Mouse (Mus musculus): ENCODE results near the gene Cutal. TPM values are rescaled to one million over a fixed set of nuclear protein-coding genes. Genes with fewer than 3 reads are reported as not detected.
"Not testable (repeated sequence)": the region's sequence is repeated elsewhere in the genome, so short reads cannot be mapped to it uniquely, and the experiment has no call there.

Gene Cutal
- polyA plus RNA-seq (2015; fragmentation: Nextera tagmentation; extraction: Ambion mirVana) = 0.17 TPM in 1 of 2 replicates, not detected in the other

DNA sequence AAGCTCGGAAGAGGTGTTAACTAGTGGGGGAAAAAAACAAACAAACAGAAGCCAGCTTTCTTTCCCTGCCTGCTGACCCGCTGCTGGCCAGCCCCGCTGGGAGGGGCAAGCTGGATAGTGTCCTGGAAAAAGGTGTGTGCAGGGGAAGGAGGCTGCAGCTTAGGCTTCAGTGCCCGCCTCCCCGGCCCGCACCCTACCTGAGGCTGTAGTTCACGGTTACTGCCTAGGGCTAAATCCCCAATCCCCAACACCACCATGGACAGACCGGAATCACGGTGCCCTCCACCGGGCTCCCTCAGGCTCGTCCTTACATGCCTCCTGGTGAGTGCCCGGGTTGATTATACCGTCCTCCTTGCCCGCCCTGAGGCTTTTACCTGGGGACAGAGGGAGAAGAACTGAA, at the start of gene Cutal:
Gene Cutal, plus strand, starts transcription at position 126 of the 400 bp plus-strand sequence.
- ATAC-seq = no peak
- Histone ChIP-seq H3K4me3 (replicated peaks; ENCODE audit: low read length) (no peak within 1 kb of the TSS), H3K27ac (ENCODE audit: low read length) (no peak within 1 kb of the TSS), H3K4me2 (ENCODE audit: low read length) (0 out of 2 replicates have a peak within 1 kb of the TSS, but pooled peaks have one; percentile 9), H3K9me3 (ENCODE audit: control insufficient read depth, low read length) (no peaks in the 10 kb centered on the region), H3K4me1 (replicated peaks; ENCODE audit: control insufficient read depth, insufficient read depth, low read length) (peaks cover 13% of the 10 kb centered on the region), H3K27me3 (replicated peaks; ENCODE audit: control insufficient read depth, insufficient read depth, low read length) (peaks cover 21% of the 10 kb centered on the region), H3K36me3 (ENCODE audit: control insufficient read depth, insufficient read depth) (no peaks in the 10 kb centered on the region), H3K9ac (replicated peaks; ENCODE audit: low read depth, low read length) (0 out of 2 replicates have a peak within 1 kb of the TSS, but pooled peaks have one; percentile 17)
- WGBS = 3% methylated on average over 14 of the region's 14 CpGs

DNA sequence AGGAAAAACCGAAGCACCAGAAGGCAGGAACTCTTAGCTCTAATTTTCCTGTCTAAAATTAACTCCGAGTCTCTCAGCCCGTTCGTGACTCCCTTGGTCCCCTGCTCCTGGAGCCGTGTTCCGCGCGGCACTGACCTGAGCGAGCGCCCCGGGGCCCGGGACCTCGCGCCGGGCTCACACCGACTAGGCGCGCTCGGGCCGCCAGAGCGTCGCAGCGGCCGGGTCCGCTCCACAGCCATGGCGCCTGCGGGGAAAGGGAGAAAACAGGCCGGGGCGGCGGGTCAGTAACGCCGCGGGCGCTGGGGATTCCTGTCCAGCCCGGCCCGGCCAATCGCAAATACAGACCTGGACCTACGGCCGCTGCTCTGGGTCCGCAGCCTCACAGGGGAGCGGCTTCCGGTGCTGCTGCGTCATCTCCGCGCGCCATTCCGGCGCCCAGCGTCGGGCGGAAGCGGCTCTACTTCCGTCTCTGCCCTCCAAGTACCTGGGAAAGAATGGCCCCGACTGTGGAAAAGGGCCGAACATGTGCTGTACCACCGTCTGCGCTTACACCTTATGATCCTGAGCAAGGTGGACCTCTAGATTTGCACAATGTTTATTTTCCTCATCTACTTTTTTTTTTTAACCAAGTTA, 48.3 kb upstream of the Cutal start, which contains the start of gene Fbxw2:
Gene Fbxw2, minus strand, starts transcription at position 485 of the 633 bp plus-strand sequence.
- ATAC-seq = peak; percentile 99
- Histone ChIP-seq H3K9ac (replicated peaks; ENCODE audit: low read depth, low read length) (peak within 1 kb of the TSS; percentile 93), H3K27me3 (replicated peaks; ENCODE audit: control insufficient read depth, insufficient read depth, low read length) (no peaks in the 10 kb centered on the region; the same call in 1 of the 2 replicates), H3K9me3 (ENCODE audit: control insufficient read depth, low read length) (no peaks in the 10 kb centered on the region), H3K4me1 (replicated peaks; ENCODE audit: control insufficient read depth, insufficient read depth, low read length) (peaks cover 17% of the 10 kb centered on the region), H3K4me2 (ENCODE audit: low read length) (peak within 1 kb of the TSS; percentile 97), H3K36me3 (ENCODE audit: control insufficient read depth, insufficient read depth) (no peaks in the 10 kb centered on the region; the same call in 1 of the 2 replicates), H3K27ac (ENCODE audit: low read length) (peak within 1 kb of the TSS; percentile 65), H3K4me3 (replicated peaks; ENCODE audit: low read length) (peak within 1 kb of the TSS; percentile 97)
- WGBS = under 1% methylated on average over 50 of the region's 57 CpGs

DNA sequence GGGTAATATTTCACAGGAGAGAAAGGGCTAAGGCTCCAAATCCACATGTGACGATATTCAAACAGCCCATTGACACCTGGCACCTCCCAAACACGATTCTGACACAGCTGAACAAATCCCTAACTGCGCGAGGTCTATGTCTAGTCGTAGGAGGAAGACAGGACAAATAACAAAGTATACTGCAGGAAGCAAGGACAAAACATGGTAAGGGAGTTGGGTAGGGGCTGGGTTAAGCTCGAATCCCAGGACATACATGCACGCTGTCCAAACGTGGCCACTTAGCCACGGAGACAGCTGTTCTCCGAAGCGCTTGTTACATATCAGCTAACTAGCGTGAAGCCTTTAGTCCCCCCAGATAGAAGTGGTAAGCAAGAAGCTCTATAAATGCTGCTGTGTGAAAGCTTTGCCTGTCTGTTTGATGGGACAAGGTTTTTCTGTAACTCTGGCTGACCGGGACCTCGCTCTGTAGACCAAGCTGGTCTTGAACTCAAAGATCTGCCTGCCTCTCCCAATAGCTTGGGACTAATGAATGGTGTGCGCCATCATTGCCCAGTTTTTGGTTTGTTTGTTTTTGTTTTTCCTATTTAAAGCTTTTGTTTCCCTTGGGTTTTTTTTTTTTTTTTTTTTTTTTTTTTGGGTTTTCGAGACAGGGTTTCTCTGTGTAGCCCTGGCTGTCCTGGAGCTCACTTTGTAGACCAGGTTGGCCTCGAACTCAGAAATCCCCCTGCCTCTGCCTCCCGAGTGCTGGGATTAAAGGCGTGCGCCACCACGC, 47.5 kb upstream of the Cutal start:
- peak overlapping the region; percentile 97 for H3K4me3 ChIP-seq (replicated peaks; ENCODE audit: low read length)
- no peaks in the 10 kb centered on the region for H3K36me3 ChIP-seq (ENCODE audit: control insufficient read depth, insufficient read depth)
- peak overlapping the region; percentile 97 for H3K4me2 ChIP-seq (ENCODE audit: low read length)
- H3K9ac ChIP-seq (replicated peaks; ENCODE audit: low read depth, low read length) = peak overlapping the region; percentile 93
- H3K9me3 ChIP-seq (ENCODE audit: control insufficient read depth, low read length) = no peaks in the 10 kb centered on the region
- peaks cover 17% of the 10 kb centered on the region for H3K4me1 ChIP-seq (replicated peaks; ENCODE audit: control insufficient read depth, insufficient read depth, low read length)
- peak; percentile 27 for ATAC-seq
- peak overlapping the region; percentile 65 for H3K27ac ChIP-seq (ENCODE audit: low read length)
- WGBS = 34% methylated on average over 19 of the region's 21 CpGs
- H3K27me3 ChIP-seq (replicated peaks; ENCODE audit: control insufficient read depth, insufficient read depth, low read length) = no peaks in the 10 kb centered on the region; the same call in 1 of the 2 replicates

DNA sequence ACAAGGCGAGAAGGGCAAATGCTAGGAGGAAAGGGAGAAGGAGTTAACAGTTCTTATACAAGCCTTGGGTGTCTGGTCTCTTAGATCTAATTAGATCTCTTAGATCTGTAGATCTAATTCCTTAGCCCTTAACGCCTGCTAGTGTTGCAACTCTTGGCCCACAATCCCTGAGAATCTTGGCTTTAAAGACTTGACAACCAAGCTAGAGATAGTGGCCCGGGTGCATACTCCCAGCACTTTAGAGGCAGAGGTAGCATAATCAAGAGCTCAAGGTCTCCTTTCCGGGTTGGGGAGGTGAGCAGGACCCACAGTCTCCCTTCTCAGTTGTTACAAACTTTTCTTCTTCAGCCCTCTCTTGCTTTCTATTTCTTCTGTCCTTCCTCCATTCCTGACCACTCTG, 46.6 kb upstream of the Cutal start:
- no peak overlapping the region for H3K4me3 ChIP-seq (replicated peaks; ENCODE audit: low read length)
- no peak overlapping the region for H3K9ac ChIP-seq (replicated peaks; ENCODE audit: low read depth, low read length)
- no peak for ATAC-seq
- H3K4me1 ChIP-seq (replicated peaks; ENCODE audit: control insufficient read depth, insufficient read depth, low read length) = peaks cover 17% of the 10 kb centered on the region
- no peaks in the 10 kb centered on the region; the same call in 1 of the 2 replicates for H3K27me3 ChIP-seq (replicated peaks; ENCODE audit: control insufficient read depth, insufficient read depth, low read length)
- no peaks in the 10 kb centered on the region for H3K36me3 ChIP-seq (ENCODE audit: control insufficient read depth, insufficient read depth)
- no peaks in the 10 kb centered on the region for H3K9me3 ChIP-seq (ENCODE audit: control insufficient read depth, low read length)
- 89% methylated on average over 4 of the region's 4 CpGs for whole genome bisulfite sequencing
- no peak overlapping the region for H3K4me2 ChIP-seq (ENCODE audit: low read length)
- no peak overlapping the region for H3K27ac ChIP-seq (ENCODE audit: low read length)

DNA sequence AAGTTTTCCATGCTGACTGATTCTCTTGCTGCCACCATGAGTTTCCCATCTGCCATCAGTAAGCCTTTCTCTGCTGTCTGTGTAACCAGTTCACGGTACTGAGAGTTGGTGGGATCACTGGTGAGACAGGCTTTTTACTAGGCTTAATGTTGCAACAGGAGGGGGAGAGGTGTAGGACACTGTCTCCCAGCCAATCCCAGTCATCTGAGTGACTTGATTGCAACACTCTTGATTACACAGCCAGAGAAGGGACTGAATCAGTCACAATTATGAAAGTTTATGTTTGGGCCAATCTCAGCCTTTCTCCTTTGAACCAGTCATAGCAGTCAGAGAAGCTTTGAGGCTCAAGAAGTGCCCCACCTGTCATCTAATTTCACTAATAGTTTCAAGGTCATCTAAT, 46.2 kb upstream of the Cutal start:
- H3K9ac ChIP-seq (replicated peaks; ENCODE audit: low read depth, low read length) = no peak overlapping the region
- H3K36me3 ChIP-seq (ENCODE audit: control insufficient read depth, insufficient read depth) = no peaks in the 10 kb centered on the region
- no peak overlapping the region for H3K27ac ChIP-seq (ENCODE audit: low read length)
- no peak for ATAC-seq
- 94% methylated on average over 1 of the region's 1 CpGs for WGBS
- peaks cover 17% of the 10 kb centered on the region for H3K4me1 ChIP-seq (replicated peaks; ENCODE audit: control insufficient read depth, insufficient read depth, low read length)
- H3K4me3 ChIP-seq (replicated peaks; ENCODE audit: low read length) = no peak overlapping the region
- no peak overlapping the region for H3K4me2 ChIP-seq (ENCODE audit: low read length)
- H3K9me3 ChIP-seq (ENCODE audit: control insufficient read depth, low read length) = no peaks in the 10 kb centered on the region
- no peaks in the 10 kb centered on the region; the same call in 1 of the 2 replicates for H3K27me3 ChIP-seq (replicated peaks; ENCODE audit: control insufficient read depth, insufficient read depth, low read length)

DNA sequence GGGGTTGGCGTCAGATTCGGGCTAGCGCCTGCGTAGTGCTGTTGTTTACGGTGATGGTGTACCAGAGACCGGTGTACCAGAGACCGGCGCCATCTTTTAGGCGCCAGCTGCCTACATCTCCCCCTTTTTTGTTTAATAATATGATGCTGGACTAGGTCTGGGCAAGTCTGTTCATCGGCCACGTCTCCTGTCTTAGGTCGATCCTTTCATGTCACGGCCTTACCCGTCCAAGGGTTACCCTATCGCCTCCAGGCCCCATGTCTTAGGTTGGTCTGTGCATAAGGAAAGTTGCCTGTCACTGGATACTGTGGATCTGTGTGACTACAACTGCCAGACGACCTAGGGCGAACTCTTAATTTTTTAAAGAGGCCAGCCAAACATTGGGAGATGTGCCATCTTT, 44.1 kb upstream of the Cutal start:
- not testable (repeated sequence) for H3K4me2 ChIP-seq (ENCODE audit: low read length); H3K36me3 ChIP-seq (ENCODE audit: control insufficient read depth, insufficient read depth); H3K27ac ChIP-seq (ENCODE audit: low read length); H3K27me3 ChIP-seq (replicated peaks; ENCODE audit: control insufficient read depth, insufficient read depth, low read length); H3K4me3 ChIP-seq (replicated peaks; ENCODE audit: low read length); H3K9me3 ChIP-seq (ENCODE audit: control insufficient read depth, low read length); ATAC-seq; H3K9ac ChIP-seq (replicated peaks; ENCODE audit: low read depth, low read length)
- WGBS = 96% methylated on average over 17 of the region's 17 CpGs
- H3K4me1 ChIP-seq (replicated peaks; ENCODE audit: control insufficient read depth, insufficient read depth, low read length) = peaks cover 11% of the 10 kb centered on the region

DNA sequence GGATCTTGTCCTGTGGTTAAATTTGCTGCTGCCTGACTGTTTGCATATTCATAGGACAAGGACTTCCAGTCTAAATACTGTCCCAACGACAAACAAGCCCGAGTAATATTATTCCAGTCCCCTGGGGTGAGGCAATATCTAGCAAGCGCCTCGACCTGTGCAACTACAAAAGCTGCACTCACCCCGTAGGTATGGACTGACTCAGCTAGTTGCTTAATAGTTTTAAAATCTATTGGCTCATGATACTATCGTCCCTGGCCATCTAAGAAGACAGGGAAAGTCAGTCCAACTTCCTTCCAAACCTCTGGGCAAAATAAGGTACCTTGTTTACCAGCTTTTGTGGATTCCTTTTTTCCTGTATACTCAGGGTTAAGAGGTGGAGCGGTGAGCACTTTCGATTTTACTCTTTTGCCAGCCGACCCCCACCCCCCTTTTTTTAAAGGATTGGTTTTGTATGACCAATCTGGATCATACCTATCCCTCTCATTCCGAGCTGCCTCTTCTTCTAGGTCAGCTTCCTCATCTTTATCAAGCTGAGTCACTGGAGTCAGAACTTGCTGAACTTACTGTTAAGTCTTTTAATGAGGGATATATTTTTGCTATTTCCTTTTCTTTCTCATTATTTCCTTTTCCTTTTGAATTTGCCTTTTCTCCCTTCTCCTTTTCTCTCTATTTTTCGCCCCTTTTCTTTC, 41.3 kb upstream of the Cutal start, which contains the start of gene Gm34653:
Gene Gm34653, plus strand, starts transcription at position 242 of the 692 bp plus-strand sequence.
- H3K27ac ChIP-seq (ENCODE audit: low read length); H3K36me3 ChIP-seq (ENCODE audit: control insufficient read depth, insufficient read depth); H3K4me3 ChIP-seq (replicated peaks; ENCODE audit: low read length); H3K27me3 ChIP-seq (replicated peaks; ENCODE audit: control insufficient read depth, insufficient read depth, low read length); H3K9ac ChIP-seq (replicated peaks; ENCODE audit: low read depth, low read length); H3K4me1 ChIP-seq (replicated peaks; ENCODE audit: control insufficient read depth, insufficient read depth, low read length); H3K9me3 ChIP-seq (ENCODE audit: control insufficient read depth, low read length); H3K4me2 ChIP-seq (ENCODE audit: low read length); ATAC-seq: not testable (repeated sequence)
- WGBS = 73% methylated on average over 11 of the region's 11 CpGs

DNA sequence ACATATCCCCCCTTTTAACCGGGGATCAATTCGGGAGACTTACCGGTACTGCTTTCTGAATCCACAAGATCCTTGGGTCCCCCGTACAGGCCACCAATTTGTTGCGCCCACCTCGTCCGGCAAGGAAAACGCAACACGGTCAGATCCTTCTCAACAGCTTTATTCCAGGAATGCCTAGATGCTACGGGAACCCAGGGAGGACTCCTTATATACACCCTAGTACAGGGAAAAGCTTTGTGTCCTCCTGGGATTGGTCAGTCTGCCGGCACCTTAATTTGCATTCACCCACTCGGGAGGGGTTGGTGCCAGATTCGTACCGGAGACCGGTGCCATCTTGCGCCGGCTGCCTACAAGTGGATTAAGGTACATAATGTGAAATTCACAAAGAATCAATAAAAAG, 40.6 kb upstream of the Cutal start:
- WGBS = 90% methylated on average over 17 of the region's 17 CpGs
- Histone ChIP-seq H3K9me3 (ENCODE audit: control insufficient read depth, low read length) (no peaks in the 10 kb centered on the region), H3K4me3 (replicated peaks; ENCODE audit: low read length) (no peak overlapping the region), H3K9ac (replicated peaks; ENCODE audit: low read depth, low read length) (no peak overlapping the region), H3K27ac (ENCODE audit: low read length) (no peak overlapping the region), H3K4me2 (ENCODE audit: low read length) (no peak overlapping the region), H3K27me3 (replicated peaks; ENCODE audit: control insufficient read depth, insufficient read depth, low read length) (no peaks in the 10 kb centered on the region), H3K36me3 (ENCODE audit: control insufficient read depth, insufficient read depth) (no peaks in the 10 kb centered on the region), H3K4me1 (replicated peaks; ENCODE audit: control insufficient read depth, insufficient read depth, low read length) (no peaks in the 10 kb centered on the region)
- ATAC-seq = no peak

DNA sequence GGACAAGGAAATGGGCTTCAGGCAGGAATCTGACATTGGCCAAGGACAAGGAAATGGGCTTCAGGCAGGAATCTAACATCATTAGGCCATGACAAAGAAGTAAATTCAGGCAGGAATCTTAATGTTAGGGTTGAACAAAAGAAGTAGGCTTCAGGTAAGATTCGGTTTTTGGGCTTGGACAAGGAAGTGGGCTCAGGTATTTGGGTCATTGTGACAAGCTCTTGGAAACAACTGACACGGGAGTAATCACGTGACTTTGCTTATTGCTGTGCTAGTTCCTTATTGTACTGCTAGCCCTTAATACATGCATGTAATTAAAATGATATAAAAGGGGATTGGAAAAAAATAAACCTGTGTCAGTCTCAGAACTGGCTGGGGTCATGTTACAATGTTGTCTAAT, 38.5 kb upstream of the Cutal start:
- no peaks in the 10 kb centered on the region for H3K36me3 ChIP-seq (ENCODE audit: control insufficient read depth, insufficient read depth)
- H3K9me3 ChIP-seq (ENCODE audit: control insufficient read depth, low read length) = no peaks in the 10 kb centered on the region
- 74% methylated on average over 3 of the region's 3 CpGs for WGBS
- no peak overlapping the region for H3K27ac ChIP-seq (ENCODE audit: low read length)
- H3K4me1 ChIP-seq (replicated peaks; ENCODE audit: control insufficient read depth, insufficient read depth, low read length) = no peaks in the 10 kb centered on the region
- no peak overlapping the region for H3K4me2 ChIP-seq (ENCODE audit: low read length)
- no peaks in the 10 kb centered on the region for H3K27me3 ChIP-seq (replicated peaks; ENCODE audit: control insufficient read depth, insufficient read depth, low read length)
- no peak overlapping the region for H3K4me3 ChIP-seq (replicated peaks; ENCODE audit: low read length)
- no peak for ATAC-seq
- H3K9ac ChIP-seq (replicated peaks; ENCODE audit: low read depth, low read length) = no peak overlapping the region

Measured in forebrain, embryonic 16.5 days (tissue).